Mouse (Mus musculus) MEL (cell line): ENCODE measurements around the gene Slc1a5.

Experiments
- GABPA ChIP-seq: IDR thresholded peaks from 2 replicates; pipeline ENCODE4 v1.6.1; 2012; ENCODE audit warnings: low read depth, mild to moderate bottlenecking, inconsistent platforms, low read length, improper control_type of control experiment, moderate library complexity
- HCFC1 ChIP-seq: IDR thresholded peaks from 2 replicates; pipeline ENCODE4 v1.6.1; 2012; ENCODE audit warnings: low read depth, mild to moderate bottlenecking, inconsistent platforms, low read length, improper control_type of control experiment, moderate library complexity
- MYC ChIP-seq: IDR thresholded peaks from 2 replicates; pipeline ENCODE4 v1.6.1; 2011; ENCODE audit warnings: low read depth, mild to moderate bottlenecking, low read length, improper control_type of control experiment, moderate library complexity
- POLR2A ChIP-seq, 2 experiments: IDR thresholded peaks; 2 replicates each; pipeline ENCODE4 v1.6.1; 2011 to 2012; ENCODE audit warnings: low read length in 2 of 2, mild to moderate bottlenecking in 2 of 2, control low read depth in 1 of 2, improper control_type of control experiment in 1 of 2, low read depth in 1 of 2, moderate library complexity in 1 of 2; ENCODE audit not compliant: control insufficient read depth in 1 of 2, insufficient read depth in 1 of 2, poor library complexity in 1 of 2
- SIN3A ChIP-seq: IDR thresholded peaks from 2 replicates; pipeline ENCODE4 v1.6.1; 2012; ENCODE audit warnings: low read length, improper control_type of control experiment, inconsistent platforms
- ZMIZ1 ChIP-seq: IDR thresholded peaks from 2 replicates; pipeline ENCODE4 v1.6.1; 2012; ENCODE audit warnings: low read depth, mild to moderate bottlenecking, inconsistent platforms, low read length, improper control_type of control experiment, moderate library complexity

- TF ChIP-seq HCFC1 (no peak), ZMIZ1 (no peak), SIN3A (no peak), POLR2A (IDR thresholded peaks at IDR 0.05; ENCODE audit: control insufficient read depth in 1 of 2, insufficient read depth in 1 of 2, low read depth in 1 of 2, low read length in 2 of 2, poor library complexity in 1 of 2) (no peak), GABPA (no peak), MYC (no peak)
These were observed 34.3 kb downstream of the Slc1a5 start, which contains the start of gene Strn4 for GRCm38 (mm10) chr7:16815351-16815941.
